In the genomic region with DNA sequence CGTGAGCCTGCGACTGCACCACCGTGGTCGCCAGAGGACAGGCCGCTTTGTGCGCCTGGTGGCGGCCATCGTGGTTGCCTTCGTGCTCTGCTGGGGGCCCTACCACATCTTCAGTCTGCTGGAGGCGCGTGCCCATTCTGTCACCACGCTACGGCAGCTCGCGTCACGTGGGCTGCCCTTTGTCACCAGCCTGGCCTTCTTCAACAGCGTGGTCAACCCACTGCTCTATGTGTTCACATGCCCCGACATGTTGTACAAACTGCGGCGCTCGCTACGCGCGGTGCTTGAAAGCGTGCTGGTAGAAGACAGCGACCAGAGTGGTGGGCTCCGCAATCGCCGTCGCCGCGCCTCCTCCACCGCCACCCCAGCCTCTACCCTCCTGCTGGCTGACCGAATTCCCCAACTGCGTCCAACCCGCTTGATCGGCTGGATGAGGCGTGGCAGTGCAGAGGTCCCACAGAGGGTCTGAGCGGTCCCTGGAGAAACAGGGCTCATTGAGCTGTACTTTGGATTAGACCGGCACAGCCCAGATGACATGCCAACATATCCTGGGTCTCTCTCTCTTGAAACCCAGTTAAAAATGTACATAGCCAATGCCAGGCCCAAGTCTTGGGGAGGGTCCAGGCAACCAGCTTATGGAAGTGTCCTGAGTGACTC, we compare ENCODE assay signal across 8 mouse cellular contexts. TPM values are rescaled to one million over a fixed set of nuclear protein-coding genes. Genes with fewer than 3 reads are reported as not detected.
A peak's percentile ranks its signal among the peaks of the same experiment; 100 is the strongest.
DNase-seq lines count a peak whose midpoint lies in the region; ATAC-seq and TF ChIP-seq lines count a peak whose summit lies in the region.

No protein-coding gene starts in this region.

- no peak for TF ChIP-seq CTCF in ES-Bruce4 (IDR thresholded peaks at IDR 0.05; ENCODE audit: low read depth, low read length)
- no peak for TF ChIP-seq CTCF in kidney, postnatal 0 days (IDR thresholded peaks at IDR 0.05; ENCODE audit: low read depth)

- H3K4me2 ChIP-seq in heart, embryonic 11.5 days: peak overlapping the region; percentile 83
- peak overlapping the region; percentile 73 for H3K4me2 ChIP-seq in embryonic facial prominence, embryonic 11.5 days (ENCODE audit: low read depth, low read length)
- peak overlapping the region; percentile 60 for H3K4me2 ChIP-seq in kidney, postnatal 0 days (ENCODE audit: low read length)
- peak overlapping the region; percentile 85 for H3K4me2 ChIP-seq in midbrain, embryonic 16.5 days (ENCODE audit: low read length)

- peaks cover 15% of the 10 kb centered on the region; the same call in 1 of the 2 replicates for H3K4me1 ChIP-seq in heart, embryonic 11.5 days (ENCODE audit: control insufficient read depth, insufficient read depth, low read length)
- H3K4me1 ChIP-seq in ES-Bruce4 (ENCODE audit: control insufficient read depth, insufficient read depth, low read length): no peaks in the 10 kb centered on the region
- H3K4me1 ChIP-seq in embryonic facial prominence, embryonic 11.5 days (ENCODE audit: control insufficient read depth, insufficient read depth, low read length): no peaks in the 10 kb centered on the region; the same call in 1 of the 2 replicates
- peaks cover 13% of the 10 kb centered on the region for H3K4me1 ChIP-seq in kidney, postnatal 0 days (replicated peaks; ENCODE audit: insufficient read depth, low read length)
- H3K4me1 ChIP-seq in midbrain, embryonic 16.5 days (ENCODE audit: control insufficient read depth, insufficient read depth, low read length): peaks cover 13% of the 10 kb centered on the region

- no peak for DNase-seq in heart, adult 8-10 months (ENCODE audit: low spot score)
- DNase-seq in embryonic facial prominence, embryonic 11.5 days (ENCODE audit: low spot score): peak; percentile 60
- DNase-seq in kidney, postnatal 0 days (ENCODE audit: low spot score): peak; percentile 10
- no peak for DNase-seq in urinary bladder, postnatal 14 days (ENCODE audit: low spot score)
- DNase-seq in gastrocnemius, postnatal 4 days (ENCODE audit: low spot score in 2 of 2): no peak

- ATAC-seq in heart, embryonic 11.5 days (replicated peaks; ENCODE audit: insufficient number of reproducible peaks, low FRiP score, low TSS enrichment): peak; percentile 57
- ATAC-seq in embryonic facial prominence, embryonic 11.5 days (replicated peaks; ENCODE audit: insufficient number of reproducible peaks, low FRiP score, low TSS enrichment, low read depth): peak; percentile 68
- peak; percentile 44 for ATAC-seq in kidney, postnatal 0 days (replicated peaks; ENCODE audit: low FRiP score, low read depth)
- ATAC-seq in midbrain, embryonic 16.5 days: peak; percentile 87

- H3K9ac ChIP-seq in heart, embryonic 11.5 days (ENCODE audit: low read depth, low read length): peak overlapping the region; percentile 56
- H3K9ac ChIP-seq in ES-Bruce4 (ENCODE audit: low read depth, poor library complexity, severe bottlenecking): peak overlapping the region; percentile 23
- H3K9ac ChIP-seq in embryonic facial prominence, embryonic 11.5 days (replicated peaks; ENCODE audit: low read length): peak overlapping the region; percentile 76
- peak overlapping the region; percentile 44; the same call in 1 of the 2 replicates for H3K9ac ChIP-seq in kidney, postnatal 0 days (ENCODE audit: low read depth, low read length)
- peak overlapping the region; percentile 63 for H3K9ac ChIP-seq in midbrain, embryonic 16.5 days (ENCODE audit: low read depth, low read length)

- no peaks in the 10 kb centered on the region for H3K9me3 ChIP-seq in heart, embryonic 11.5 days (replicated peaks; ENCODE audit: control insufficient read depth, low read length)
- no peaks in the 10 kb centered on the region for H3K9me3 ChIP-seq in ES-Bruce4 (replicated peaks; ENCODE audit: control insufficient read depth, insufficient read depth, low read length, poor library complexity, severe bottlenecking)
- H3K9me3 ChIP-seq in embryonic facial prominence, embryonic 11.5 days (replicated peaks; ENCODE audit: control insufficient read depth, low read length): no peaks in the 10 kb centered on the region
- H3K9me3 ChIP-seq in kidney, postnatal 0 days (replicated peaks; ENCODE audit: low read length): no peaks in the 10 kb centered on the region
- H3K9me3 ChIP-seq in midbrain, embryonic 16.5 days (replicated peaks; ENCODE audit: control insufficient read depth, low read length, poor library complexity, severe bottlenecking): no peaks in the 10 kb centered on the region

- no peak for TF ChIP-seq POLR2A in ES-Bruce4 (IDR thresholded peaks at IDR 0.05; ENCODE audit: insufficient read depth, low read length)

- H3K36me3 ChIP-seq in heart, embryonic 11.5 days (ENCODE audit: control insufficient read depth, insufficient read depth, low read length): peaks cover 21% of the 10 kb centered on the region
- H3K36me3 ChIP-seq in ES-Bruce4 (ENCODE audit: control insufficient read depth, insufficient read depth, low read length, poor library complexity, severe bottlenecking): peaks cover 32% of the 10 kb centered on the region
- peaks cover 12% of the 10 kb centered on the region; the same call in 1 of the 2 replicates for H3K36me3 ChIP-seq in embryonic facial prominence, embryonic 11.5 days (replicated peaks; ENCODE audit: control insufficient read depth, insufficient read depth, low read depth, low read length)
- peaks cover 33% of the 10 kb centered on the region for H3K36me3 ChIP-seq in kidney, postnatal 0 days (ENCODE audit: insufficient read depth, low read length)
- peaks cover 24% of the 10 kb centered on the region for H3K36me3 ChIP-seq in midbrain, embryonic 16.5 days (ENCODE audit: control insufficient read depth, insufficient read depth, low read length)

- peak overlapping the region; percentile 38 for H3K4me3 ChIP-seq in heart, embryonic 11.5 days (ENCODE audit: low read depth, low read length)
- peak overlapping the region; percentile 32 for H3K4me3 ChIP-seq in ES-Bruce4 (ENCODE audit: low read depth, low read length)
- peak overlapping the region; percentile 33 for H3K4me3 ChIP-seq in embryonic facial prominence, embryonic 11.5 days (ENCODE audit: low read depth, low read length)
- H3K4me3 ChIP-seq in kidney, postnatal 0 days (replicated peaks; ENCODE audit: low read depth, low read length): peak overlapping the region; percentile 23
- H3K4me3 ChIP-seq in midbrain, embryonic 16.5 days (ENCODE audit: low read depth, low read length): peak overlapping the region; percentile 31

- H3K27me3 ChIP-seq in heart, embryonic 11.5 days (ENCODE audit: control insufficient read depth, insufficient read depth, low read length): no peaks in the 10 kb centered on the region
- no peaks in the 10 kb centered on the region for H3K27me3 ChIP-seq in ES-Bruce4 (ENCODE audit: control insufficient read depth, insufficient read depth, low read length, poor library complexity, severe bottlenecking)
- H3K27me3 ChIP-seq in embryonic facial prominence, embryonic 11.5 days (ENCODE audit: control insufficient read depth, insufficient read depth, low read length): no peaks in the 10 kb centered on the region
- no peaks in the 10 kb centered on the region for H3K27me3 ChIP-seq in kidney, postnatal 0 days (ENCODE audit: insufficient read depth, low read length)
- no peaks in the 10 kb centered on the region for H3K27me3 ChIP-seq in midbrain, embryonic 16.5 days (ENCODE audit: control insufficient read depth, insufficient read depth, low read depth, low read length)

- no peak overlapping the region for H3K27ac ChIP-seq in heart, embryonic 11.5 days (ENCODE audit: low read depth, low read length)
- H3K27ac ChIP-seq in ES-Bruce4 (ENCODE audit: insufficient read depth, low read length): no peak overlapping the region
- no peak overlapping the region for H3K27ac ChIP-seq in embryonic facial prominence, embryonic 11.5 days (replicated peaks; ENCODE audit: low read depth, low read length)
- H3K27ac ChIP-seq in kidney, postnatal 0 days: no peak overlapping the region
- H3K27ac ChIP-seq in midbrain, embryonic 16.5 days (ENCODE audit: low read length): peak overlapping the region; percentile 77

- no peak for TF ChIP-seq EP300 in ES-Bruce4 (IDR thresholded peaks at IDR 0.05; ENCODE audit: insufficient read depth, low read depth, low read length)

- WGBS in heart, embryonic 11.5 days (ENCODE audit: insufficient replicate concordance): 5% methylated on average over 40 of the region's 40 CpGs
- WGBS in embryonic facial prominence, embryonic 11.5 days: 2% methylated on average over 40 of the region's 40 CpGs
- 4% methylated on average over 40 of the region's 40 CpGs for WGBS in kidney, postnatal 0 days
- WGBS in midbrain, embryonic 16.5 days: under 1% methylated on average over 40 of the region's 40 CpGs

RNA-seq across cellular contexts. Expression of a gene that starts 4.0 kb away (rescaled TPM):
- 0.27 TPM in 2 replicates for polyA plus RNA-seq in heart, embryonic 11.5 days (2014; fragmentation: Nextera tagmentation; extraction: Ambion mirVana)
- under 1 TPM in 1 of 4 experiments, not detected in 3; 0.19 TPM for total RNA-seq in heart, adult 8-10 months (2022)
- not detected in 2 replicates for polyA plus RNA-seq in ES-Bruce4 (2011; ENCODE audit: insufficient read depth, insufficient read length, low read depth, missing spikeins)
- polyA plus RNA-seq in embryonic facial prominence, embryonic 11.5 days (2014; fragmentation: Nextera tagmentation; extraction: Ambion mirVana): not detected in 2 replicates
- not detected in 2 replicates for polyA plus RNA-seq in kidney, postnatal 0 days (2015; fragmentation: Nextera tagmentation; extraction: Ambion mirVana)
- polyA plus RNA-seq in midbrain, embryonic 16.5 days (2015; fragmentation: Nextera tagmentation; extraction: Ambion mirVana): 0.09 and 0.14 TPM in 2 replicates
- total RNA-seq in gastrocnemius, postnatal 4 days (2021): under 1 TPM; 0.10 to 0.18 TPM

RNA-seq across cellular contexts. Expression of a gene that starts 8.1 kb away (rescaled TPM):
- 17.7 and 18.9 TPM in 2 replicates for polyA plus RNA-seq in heart, embryonic 11.5 days (2014; fragmentation: Nextera tagmentation; extraction: Ambion mirVana)
- 1 to 10 TPM; 5.6 to 7.3 (median 6.4) TPM for total RNA-seq in heart, adult 8-10 months (2022)
- polyA plus RNA-seq in ES-Bruce4 (2011; ENCODE audit: insufficient read depth, insufficient read length, low read depth, missing spikeins): 16.9 and 17.8 TPM in 2 replicates
- polyA plus RNA-seq in embryonic facial prominence, embryonic 11.5 days (2014; fragmentation: Nextera tagmentation; extraction: Ambion mirVana): 24.0 and 25.1 TPM in 2 replicates
- polyA plus RNA-seq in kidney, postnatal 0 days (2015; fragmentation: Nextera tagmentation; extraction: Ambion mirVana): 22.9 and 23.2 TPM in 2 replicates
- polyA plus RNA-seq in midbrain, embryonic 16.5 days (2015; fragmentation: Nextera tagmentation; extraction: Ambion mirVana): 12.8 and 13.5 TPM in 2 replicates
- 10 to 100 TPM; 26.6 to 27.7 TPM for total RNA-seq in gastrocnemius, postnatal 4 days (2021)

RNA-seq across cellular contexts. Expression of a gene that starts 20.5 kb away (rescaled TPM):
- not detected in 2 replicates for polyA plus RNA-seq in heart, embryonic 11.5 days (2014; fragmentation: Nextera tagmentation; extraction: Ambion mirVana)
- total RNA-seq in heart, adult 8-10 months (2022): not detected
- polyA plus RNA-seq in ES-Bruce4 (2011; ENCODE audit: insufficient read depth, insufficient read length, low read depth, missing spikeins): not detected in 2 replicates
- polyA plus RNA-seq in embryonic facial prominence, embryonic 11.5 days (2014; fragmentation: Nextera tagmentation; extraction: Ambion mirVana): not detected in 2 replicates
- polyA plus RNA-seq in kidney, postnatal 0 days (2015; fragmentation: Nextera tagmentation; extraction: Ambion mirVana): not detected in 2 replicates
- polyA plus RNA-seq in midbrain, embryonic 16.5 days (2015; fragmentation: Nextera tagmentation; extraction: Ambion mirVana): 0.58 and 0.89 TPM in 2 replicates
- under 1 TPM in 1 of 2 experiments, not detected in 1; 0.49 TPM for total RNA-seq in gastrocnemius, postnatal 4 days (2021)

RNA-seq across cellular contexts. Expression of a gene that starts 33.5 kb away (rescaled TPM):
- not detected in 2 replicates for polyA plus RNA-seq in heart, embryonic 11.5 days (2014; fragmentation: Nextera tagmentation; extraction: Ambion mirVana)
- total RNA-seq in heart, adult 8-10 months (2022): not detected
- not detected in 2 replicates for polyA plus RNA-seq in ES-Bruce4 (2011; ENCODE audit: insufficient read depth, insufficient read length, low read depth, missing spikeins)
- polyA plus RNA-seq in embryonic facial prominence, embryonic 11.5 days (2014; fragmentation: Nextera tagmentation; extraction: Ambion mirVana): not detected in 2 replicates
- 0.22 and 0.45 TPM in 2 replicates for polyA plus RNA-seq in kidney, postnatal 0 days (2015; fragmentation: Nextera tagmentation; extraction: Ambion mirVana)
- polyA plus RNA-seq in midbrain, embryonic 16.5 days (2015; fragmentation: Nextera tagmentation; extraction: Ambion mirVana): not detected in 2 replicates
- under 1 TPM in 1 of 2 experiments, not detected in 1; 0.54 TPM for total RNA-seq in gastrocnemius, postnatal 4 days (2021)

RNA-seq across cellular contexts. Expression of a gene that starts 45.9 kb away (rescaled TPM):
- 33.0 and 39.4 TPM in 2 replicates for polyA plus RNA-seq in heart, embryonic 11.5 days (2014; fragmentation: Nextera tagmentation; extraction: Ambion mirVana)
- total RNA-seq in heart, adult 8-10 months (2022): 100 to 1,000 TPM; 259 to 280 (median 264) TPM
- 131 and 148 TPM in 2 replicates for polyA plus RNA-seq in ES-Bruce4 (2011; ENCODE audit: insufficient read depth, insufficient read length, low read depth, missing spikeins)
- 46.7 and 48.4 TPM in 2 replicates for polyA plus RNA-seq in embryonic facial prominence, embryonic 11.5 days (2014; fragmentation: Nextera tagmentation; extraction: Ambion mirVana)
- polyA plus RNA-seq in kidney, postnatal 0 days (2015; fragmentation: Nextera tagmentation; extraction: Ambion mirVana): 30.6 and 35.2 TPM in 2 replicates
- 38.9 and 40.1 TPM in 2 replicates for polyA plus RNA-seq in midbrain, embryonic 16.5 days (2015; fragmentation: Nextera tagmentation; extraction: Ambion mirVana)
- total RNA-seq in gastrocnemius, postnatal 4 days (2021): 100 to 1,000 TPM; 313 to 325 TPM

Comparison
In these comparisons a context has a peak if more than half of its experiments do, and no peak if none do; other contexts are left out.
1. H3K9ac ChIP-seq: peak in every context shown above with its lines; median percentile 76 in embryonic facial prominence, embryonic 11.5 days; 63 in midbrain, embryonic 16.5 days; 56 in heart, embryonic 11.5 days; 44 in kidney, postnatal 0 days; 23 in ES-Bruce4.
2. DNase-seq: peak in embryonic facial prominence, embryonic 11.5 days (single experiment) and kidney, postnatal 0 days (single experiment); none in heart, adult 8-10 months (single experiment), urinary bladder, postnatal 14 days (single experiment) and gastrocnemius, postnatal 4 days (0 of 2).
3. Peak in every context shown above with its lines, with median percentiles within 50 percentile points of each other: ATAC-seq, H3K4me2 ChIP-seq and H3K4me3 ChIP-seq.